Mouse (Mus musculus) cerebellum, postnatal 25 days (tissue): Measurements from ENCODE around the gene A4galt.
A peak's percentile ranks its signal among the peaks of the same experiment; 100 is the strongest.
"Not testable (repeated sequence)": the region's sequence is repeated elsewhere in the genome, so short reads cannot be mapped to it uniquely, and the experiment has no call there.

Experiments used
- DNase-seq, 2 experiments: peaks; one replicate each; pipeline ENCODE4 v3.0.0; 2021; ENCODE audit warnings: mixed read lengths in 2 of 2

Gene A4galt

DNA sequence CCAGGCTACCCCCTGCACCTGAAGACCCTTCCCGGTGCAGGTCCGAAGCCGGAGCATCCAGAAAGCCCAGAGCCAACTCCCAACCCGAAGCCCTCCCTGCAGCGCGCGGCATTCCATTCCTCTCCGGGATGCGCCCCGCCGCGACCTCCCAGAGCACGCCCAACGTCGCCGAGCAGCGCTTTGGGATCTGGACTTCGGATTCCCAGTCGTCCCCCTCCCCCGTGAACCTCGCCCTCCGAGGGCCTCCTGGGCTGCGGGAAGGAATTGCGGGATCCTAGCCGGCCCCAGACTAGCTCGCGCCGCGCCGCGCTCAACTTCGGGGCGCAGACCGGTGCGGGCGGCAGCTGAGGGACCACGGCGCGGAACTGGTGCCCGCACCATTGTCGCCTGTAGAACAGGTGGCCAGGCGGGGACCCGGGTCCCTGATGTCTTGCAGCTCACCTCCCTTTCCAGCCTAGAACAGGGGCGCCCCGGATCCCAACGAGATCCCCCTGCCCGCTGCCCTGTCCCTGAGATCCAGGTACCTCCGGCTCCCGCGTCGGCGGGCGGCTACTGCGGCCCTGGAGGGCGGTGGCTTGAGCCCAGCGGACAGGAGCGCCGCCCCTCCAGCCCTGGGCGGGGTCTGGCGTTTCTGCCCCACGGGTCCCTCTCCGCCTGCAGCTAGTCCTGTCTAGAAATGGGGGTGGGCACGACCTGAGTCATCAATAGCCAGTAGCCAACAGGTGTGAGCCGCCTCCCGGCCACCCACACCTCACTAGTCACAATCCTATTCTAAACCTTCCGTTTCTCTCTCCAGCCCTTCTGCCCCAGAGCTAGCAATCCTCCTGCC is at the start of gene A4galt:
A4galt (minus strand) TSS at position 599 of the 829 bp plus-strand sequence.
- DNase-seq = peak; percentile 13 to 14

DNA sequence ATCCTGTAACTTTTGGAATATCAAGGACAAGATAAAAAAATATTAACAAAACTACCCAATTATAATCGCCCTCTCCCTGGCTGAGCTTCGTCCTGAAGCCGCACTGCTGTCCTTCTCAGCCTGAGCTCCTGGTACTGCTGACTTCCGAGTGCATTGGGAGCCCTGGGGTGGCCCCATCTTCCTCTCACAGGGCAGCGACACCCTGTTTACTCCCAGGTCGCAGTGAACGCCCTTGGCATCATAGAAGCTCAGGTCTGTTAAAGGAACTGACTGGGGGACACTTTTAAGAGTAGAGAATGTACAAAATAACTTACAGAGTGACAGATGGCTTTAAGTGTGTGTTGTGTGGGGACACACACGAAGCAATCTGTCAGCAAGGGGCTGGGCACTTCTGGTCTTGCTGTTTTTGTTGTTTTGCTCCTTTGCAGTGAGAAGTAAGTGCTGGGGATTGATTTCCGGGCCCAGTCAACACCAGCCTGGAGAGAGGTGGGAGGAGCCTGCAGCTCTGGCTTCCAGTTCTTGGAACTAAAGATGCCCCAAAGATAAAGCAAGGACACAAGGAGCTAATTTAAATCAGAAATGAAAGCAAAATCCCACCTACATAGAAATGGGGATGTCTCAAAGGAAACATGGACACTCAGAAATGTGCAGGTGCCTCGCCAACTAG is 48.5 kb upstream of the A4galt start:
- no peak for DNase-seq

DNA sequence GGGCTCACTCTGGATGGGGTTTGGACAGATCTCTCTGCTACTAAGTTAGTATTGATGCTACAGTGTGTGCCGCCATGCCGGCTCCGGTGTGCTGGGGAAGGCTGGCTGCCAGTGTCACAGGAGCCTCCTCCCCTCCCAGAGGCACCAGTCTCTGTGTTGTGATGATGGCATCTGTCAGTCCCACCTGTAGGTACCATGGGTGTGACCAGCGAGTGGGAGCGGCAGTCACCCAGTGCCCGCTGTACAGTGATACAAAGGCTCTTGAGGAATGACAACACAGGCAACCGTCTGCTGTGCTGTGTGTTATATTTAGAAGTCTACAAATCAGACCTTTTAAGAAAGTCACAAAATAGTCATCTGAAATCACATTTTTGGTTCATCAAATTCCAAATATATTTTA is 47.9 kb upstream of the A4galt start:
- DNase-seq = no peak

DNA sequence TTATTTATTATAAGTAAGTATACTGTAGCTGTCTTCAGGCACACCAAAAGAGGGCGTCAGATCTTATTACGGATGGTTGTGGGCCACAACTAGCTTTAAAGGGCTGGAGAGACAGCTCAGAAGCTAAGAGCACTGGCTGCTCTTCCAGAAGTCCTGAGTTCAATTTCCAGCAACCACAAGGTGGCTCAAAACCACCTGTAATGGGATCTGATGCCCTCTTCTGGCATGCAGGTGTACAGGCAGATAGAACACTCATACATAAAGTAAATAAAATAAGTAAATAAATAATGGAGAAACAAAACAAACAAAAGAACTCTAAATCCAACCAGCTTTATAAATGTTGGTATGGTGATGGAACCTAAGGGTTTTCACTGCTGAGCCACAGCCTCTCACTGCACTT is 47.2 kb upstream of the A4galt start:
- no peak for DNase-seq

DNA sequence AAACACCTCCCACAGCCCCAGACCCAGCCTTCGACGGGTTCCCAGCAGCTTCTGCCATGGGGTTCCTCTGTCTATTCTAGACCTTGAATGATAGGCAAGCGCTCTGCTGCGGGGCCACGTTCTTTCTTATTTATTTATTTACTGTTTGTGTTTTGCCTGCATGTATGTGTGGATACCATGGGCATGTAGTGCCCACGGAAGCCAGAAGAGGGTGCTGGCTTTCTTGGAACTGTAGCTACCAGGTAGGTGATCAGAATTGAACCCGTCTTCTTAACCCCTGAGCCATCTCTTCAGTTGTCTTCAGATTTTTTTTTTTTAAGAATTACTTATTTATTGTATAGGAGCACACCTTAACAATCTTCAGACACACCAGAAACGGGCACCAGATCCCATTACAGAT is 46.7 kb upstream of the A4galt start:
- no peak for DNase-seq

DNA sequence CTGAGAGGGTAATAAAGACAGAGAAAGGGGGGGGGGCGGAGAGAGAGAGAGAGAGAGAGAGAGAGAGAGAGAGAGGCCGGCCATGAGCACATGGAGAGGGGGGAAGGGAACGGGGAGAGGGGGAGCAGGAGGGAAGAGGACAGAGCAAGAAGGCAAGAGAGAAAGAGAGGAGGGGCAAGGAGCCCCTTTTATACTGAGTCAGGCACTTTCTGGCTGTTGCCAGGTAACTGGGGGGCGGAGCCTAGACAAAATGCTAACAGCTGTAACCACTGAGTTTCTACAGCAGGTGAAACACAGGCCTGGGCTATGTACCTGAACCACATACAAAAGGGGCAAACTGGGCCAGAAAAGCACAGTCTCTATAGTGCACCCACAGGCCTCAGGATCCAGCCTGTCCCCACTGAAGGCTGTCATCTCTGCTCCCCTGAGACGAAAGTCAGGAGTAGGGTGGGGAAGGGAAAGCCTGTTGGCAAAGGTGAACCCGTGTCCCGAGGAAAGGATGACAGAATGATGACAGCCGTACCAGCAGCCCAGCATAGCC is 45.3 kb upstream of the A4galt start:
- DNase-seq = no peak

DNA sequence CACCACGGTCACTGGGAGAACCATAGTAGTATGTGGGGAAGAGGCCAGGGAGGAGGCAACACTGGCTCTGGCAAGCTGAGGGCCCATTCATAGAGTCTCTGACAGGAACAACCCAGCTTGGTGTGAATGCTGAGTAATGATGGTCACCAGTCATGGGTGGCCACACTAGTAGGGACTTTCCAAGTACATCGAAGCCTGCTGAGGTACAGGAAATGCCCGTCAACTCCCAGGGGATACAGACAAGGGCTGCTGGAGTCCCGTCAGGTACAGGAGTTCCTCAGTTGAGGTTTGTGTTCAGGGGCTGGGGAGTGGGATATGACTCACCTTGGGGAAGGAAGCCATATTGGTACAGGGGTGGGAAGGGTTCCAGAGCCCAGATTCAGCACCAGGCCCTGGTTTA is 44.5 kb upstream of the A4galt start:
- no peak for DNase-seq

DNA sequence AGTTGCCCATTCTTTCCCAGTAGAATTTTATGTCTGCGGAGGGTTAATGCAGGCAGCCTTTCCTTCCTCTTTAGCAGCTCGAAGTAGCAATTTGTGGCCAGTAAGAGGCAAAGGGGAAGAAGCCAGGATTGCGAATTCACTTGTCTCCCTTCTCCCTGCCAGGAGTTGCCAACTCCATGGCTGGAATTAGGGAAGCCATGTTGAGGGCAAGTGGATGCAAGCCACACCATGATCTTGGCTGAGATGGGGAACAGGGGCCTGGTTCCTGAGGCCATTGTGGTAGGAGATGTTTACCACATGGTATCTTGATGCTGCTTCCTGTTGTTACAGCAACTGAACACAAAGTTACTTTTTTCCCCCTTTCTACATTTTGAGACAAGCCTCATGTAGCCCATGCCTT is 43.4 kb upstream of the A4galt start:
- DNase-seq = no peak

DNA sequence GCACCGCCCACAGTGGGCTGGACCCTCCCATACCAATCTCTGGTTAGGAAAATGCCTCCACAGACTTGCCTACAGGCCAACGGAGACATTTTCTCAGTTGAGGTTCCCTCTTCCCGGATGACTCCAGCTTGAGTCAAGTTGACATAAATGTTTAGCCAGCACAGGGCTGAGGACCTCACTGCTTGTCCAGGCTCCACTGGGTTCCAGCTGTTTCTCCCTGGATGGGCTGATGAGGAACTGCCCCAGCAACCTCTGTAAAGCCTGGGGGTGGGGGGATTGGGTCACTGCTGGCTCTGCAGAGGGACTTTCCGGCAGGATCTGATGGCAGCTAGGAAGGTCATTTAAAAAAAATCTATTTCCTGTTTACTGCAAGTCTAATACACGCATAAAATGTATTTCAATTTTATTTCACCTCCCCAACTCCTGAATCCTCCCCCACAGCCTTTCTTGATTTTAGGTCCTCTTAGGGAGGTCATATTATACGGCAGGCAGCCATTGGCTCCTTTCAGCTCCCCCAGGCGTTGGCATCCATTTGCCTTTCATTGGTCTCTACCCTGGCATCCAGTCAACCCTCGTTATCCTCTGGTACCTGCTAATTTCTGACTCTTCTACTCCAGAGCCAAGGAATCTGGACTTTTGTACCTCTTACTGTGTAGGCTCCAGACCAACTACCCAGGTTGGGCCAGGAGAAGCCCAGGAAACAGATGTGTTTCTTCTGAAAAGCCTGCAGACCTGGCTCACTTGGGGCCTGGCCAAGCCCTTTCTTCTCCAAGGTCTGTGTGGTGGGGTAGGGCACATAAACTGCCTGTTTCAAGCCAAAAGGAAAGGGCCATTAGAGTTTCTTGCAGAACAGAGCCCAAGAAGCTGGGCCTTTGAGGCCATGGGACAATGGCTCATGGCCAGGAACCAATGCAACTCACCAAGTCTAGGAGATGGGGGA is 42.4 kb upstream of the A4galt start:
- DNase-seq = no peak

DNA sequence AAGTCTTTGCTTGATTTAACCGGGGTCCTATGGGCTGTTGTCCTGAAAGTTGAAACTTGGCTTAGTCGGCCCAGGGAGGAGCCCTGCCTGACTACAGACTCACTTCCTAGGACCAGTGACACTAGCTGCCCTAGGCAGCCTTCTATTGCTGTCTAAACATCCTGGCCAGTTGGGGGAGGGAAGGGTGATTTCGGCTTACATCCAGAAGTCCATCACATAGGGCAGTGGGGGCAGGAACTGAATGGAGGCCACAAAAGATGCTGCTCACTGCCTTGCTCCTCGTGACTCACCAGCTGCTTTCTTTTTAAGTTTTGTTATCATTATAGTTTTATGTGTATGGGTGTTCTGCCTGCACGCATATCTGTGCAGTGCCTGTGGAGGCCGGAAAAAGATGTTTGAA is 41.6 kb upstream of the A4galt start:
- no peak for DNase-seq

DNA sequence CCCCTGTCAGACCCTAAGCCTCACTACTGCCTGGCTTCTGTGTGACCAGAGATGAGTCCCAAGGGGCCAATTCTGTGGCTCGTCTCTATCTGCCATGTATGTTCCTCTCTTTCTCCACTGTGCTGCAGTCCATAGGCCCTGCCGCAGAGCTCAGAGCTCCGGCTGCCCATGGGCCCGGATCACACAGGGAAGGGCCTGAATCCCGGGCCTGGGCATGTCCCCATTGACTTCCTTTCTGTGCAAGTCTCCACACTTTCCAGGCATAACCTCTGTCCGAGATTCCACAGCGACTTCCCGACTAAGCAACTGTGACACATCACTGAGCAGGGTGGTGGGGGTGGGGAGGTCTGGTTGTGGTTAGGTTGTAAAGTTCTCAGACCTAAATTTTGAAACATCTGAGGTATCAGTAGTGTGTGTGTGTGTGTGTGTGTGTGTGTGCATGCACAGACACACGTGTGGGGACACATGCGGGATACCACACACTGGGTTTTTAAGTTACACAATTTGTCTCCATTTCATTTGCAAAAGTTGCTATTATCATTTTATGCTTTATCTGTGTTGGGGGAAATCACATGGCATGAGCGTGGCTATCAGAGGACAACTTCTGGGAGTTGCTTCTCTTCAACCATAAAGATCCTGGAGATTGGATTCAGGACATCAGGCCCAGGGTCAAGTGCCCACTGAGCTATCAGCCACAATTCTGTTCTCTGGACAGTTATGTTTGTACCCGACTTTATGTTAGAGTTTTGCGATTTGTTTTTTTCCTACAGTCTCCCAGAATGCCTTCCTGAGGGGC is 40.9 kb upstream of the A4galt start:
- no peak for DNase-seq

DNA sequence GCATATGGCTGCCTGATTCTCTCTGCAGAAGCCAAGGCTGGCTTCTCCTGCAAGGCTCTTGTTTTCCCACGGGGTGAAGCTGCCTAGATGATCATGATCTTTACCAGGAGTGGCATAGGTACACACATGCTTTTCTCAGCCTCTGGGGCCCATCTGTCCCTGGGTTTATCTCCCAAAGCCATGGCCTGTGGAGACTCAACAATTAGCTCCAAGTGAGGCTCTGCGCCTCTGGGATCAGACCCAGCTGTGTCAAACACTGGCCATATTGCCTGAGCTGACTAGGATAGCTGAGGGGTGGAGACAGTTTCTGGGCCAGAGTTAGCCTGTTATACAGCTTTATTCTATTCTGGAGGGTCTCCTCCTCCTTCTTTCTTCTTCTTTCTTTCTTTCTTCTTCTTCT is 39.3 kb upstream of the A4galt start:
- DNase-seq = no peak

DNA sequence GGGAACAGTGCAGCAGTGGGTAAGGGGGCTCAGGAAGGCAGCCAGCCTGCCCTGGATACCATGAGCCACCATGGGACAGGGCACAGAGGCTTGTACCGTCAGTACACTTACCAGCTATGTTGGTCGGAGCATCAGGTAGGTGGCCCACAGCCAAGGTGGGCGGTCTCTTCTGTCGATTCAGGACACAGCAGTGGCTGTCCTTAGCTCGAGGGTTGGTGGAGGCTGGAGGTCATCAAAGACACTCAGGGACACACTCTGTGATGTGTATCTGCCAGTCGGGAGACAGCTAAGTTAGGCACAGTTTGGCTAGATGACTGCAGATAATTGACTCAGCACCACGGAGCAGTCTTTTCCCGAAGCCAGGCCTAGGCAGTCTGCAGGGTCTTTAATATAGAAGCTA is 33.3 kb upstream of the A4galt start:
- DNase-seq = no peak

DNA sequence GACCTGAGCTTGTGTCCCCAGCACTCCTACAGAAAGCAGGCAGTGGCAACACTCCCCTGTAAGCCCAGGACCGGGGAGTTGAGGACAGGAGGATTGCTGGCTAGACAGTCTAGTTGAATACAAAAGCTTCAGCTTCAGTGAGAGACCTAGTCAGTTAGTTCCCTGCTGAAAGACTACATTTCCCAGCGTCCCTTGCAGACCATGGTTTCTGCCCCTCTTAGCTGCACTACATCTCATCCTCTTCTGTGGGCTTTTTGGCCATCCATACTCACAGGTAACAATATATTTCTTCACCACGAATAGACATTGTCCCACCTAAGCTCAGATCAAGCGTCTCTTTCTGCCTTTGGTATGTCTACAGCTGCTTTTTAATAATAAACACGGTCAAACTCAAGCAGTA is 30.8 kb upstream of the A4galt start:
- no peak for DNase-seq

DNA sequence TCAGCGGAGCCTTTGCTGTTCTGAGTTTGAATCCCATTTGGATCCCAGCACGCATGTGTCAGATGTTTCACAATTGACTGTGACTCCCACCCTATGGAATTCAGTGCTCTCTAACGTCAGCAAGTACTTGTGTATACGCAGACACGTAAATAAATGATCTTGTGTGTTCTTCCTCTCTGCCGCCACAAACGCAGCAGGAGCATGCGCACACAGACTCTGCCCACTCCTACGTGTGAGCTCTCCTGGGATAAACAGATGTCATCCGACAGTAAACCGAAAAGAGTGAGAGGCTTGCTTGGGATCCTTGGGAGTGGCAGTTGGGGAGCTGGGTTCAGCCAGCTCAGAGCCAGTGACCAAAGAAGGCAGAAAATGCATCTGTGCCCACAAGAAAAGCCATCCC is 29.7 kb upstream of the A4galt start:
- no peak for DNase-seq

DNA sequence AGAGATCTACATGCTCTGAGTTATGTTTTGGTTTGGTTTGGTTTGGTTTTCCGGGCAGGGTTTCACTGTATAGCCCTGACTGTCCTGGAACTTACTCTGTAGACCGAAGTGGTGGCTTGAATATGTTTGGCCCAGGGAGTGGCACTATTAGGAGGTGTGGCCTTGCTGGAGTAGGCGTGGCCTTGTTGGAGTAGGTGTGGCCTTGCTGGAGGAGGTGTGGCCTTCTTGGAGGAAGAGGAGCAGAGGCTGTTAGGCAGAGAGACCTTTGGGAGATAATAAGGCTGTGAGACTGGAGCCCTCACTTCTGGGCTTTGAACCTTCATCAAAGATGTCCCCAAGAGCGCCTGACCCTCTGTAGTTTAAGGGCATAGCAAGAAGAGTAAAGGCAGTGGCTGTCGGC is 27.0 kb upstream of the A4galt start:
- no peak for DNase-seq

DNA sequence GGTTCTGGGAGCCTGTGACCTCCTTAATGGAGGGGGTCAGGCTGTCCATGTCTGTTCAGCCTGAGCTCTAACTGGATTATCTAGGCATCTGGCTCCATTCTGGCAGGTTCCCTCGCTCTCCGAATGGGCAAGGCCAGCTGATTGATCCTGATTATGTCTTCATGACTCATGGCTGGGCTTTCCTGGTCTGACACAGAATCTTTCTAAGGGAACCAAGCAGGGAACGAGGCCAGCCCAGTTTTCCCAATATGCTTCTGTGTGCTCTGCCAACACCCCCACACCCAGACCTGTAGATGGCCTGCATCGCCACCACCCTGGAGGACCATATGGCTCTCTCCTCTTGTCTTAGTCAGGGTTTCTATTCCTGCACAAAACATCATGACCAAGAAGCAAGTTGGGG is 25.9 kb upstream of the A4galt start:
- DNase-seq = peak; percentile 64 to 77

DNA sequence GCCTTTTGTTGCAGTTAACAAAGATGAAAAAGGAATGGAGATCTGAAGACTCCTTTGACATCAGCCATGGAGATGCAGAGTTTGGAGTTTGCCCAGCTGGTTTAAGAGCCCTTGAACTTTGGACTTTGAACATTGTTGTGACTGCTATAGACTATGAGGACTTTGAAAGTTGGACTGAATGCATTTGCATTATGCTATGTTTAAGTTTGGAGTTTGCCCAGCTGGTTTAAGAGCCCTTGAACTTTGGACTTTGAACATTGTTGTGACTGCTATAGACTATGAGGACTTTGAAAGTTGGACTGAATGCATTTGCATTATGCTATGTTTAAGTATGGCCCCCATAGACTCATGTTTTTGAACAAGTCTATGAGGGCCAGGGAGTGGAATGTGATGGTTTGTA is 22.7 kb upstream of the A4galt start:
- DNase-seq = not testable (repeated sequence)

DNA sequence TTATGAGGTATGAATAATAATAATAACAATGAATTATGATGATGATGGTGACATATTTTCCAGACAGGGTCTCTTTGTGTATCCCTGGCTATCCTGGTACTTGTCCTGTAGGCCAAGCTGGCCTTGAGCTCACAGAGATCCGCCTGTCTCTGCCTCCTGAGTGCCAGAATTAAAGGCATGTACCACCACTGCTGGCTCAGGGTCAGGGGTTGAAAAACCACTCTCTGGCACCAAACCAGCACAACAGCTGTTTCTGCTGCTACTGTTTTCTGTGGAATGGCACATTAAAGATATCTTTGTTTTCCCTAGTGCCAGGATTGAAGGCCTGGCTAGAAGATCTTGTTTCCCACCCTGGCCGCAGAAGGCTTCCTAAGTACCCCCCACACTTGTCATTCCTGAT is 21.4 kb upstream of the A4galt start:
- DNase-seq = no peak

DNA sequence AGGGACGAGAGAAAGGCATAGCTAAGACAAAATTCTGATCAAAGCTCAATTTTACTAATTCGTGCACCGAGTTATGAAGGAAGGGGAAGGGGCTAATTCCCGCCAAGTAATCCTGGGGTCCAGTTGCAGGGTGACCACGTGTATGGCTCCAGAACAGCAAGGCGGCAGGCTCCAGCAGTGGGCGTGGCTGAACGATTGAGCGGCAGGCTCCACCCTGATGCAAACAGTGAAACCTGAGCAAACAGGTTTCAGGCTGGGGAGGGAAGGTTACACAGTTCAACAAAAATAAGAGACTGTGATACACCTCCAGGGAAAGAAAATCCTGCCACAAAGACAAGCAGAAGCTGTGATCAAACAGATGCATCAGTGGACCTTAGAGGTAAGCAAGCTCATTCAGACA is 19.6 kb upstream of the A4galt start:
- not testable (repeated sequence) for DNase-seq

DNA sequence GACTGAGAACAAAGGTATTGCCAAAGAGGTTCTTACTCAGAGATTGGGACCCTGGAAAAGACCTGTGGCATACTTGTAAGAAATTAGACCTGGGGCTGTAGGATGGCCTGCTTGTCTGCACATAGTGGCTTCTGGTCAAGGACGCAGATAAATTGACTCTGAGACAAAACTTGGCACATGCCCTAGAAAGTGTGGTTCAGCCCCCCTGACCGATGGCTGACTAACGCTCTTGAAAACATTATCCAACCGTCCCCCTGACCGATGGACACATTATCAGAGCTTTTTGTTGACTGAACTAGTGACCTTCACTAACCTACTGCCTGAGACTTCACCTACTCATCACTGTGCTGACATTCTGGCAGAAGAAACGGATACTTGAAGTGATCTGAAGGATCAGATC is 18.4 kb upstream of the A4galt start:
- DNase-seq = not testable (repeated sequence)

DNA sequence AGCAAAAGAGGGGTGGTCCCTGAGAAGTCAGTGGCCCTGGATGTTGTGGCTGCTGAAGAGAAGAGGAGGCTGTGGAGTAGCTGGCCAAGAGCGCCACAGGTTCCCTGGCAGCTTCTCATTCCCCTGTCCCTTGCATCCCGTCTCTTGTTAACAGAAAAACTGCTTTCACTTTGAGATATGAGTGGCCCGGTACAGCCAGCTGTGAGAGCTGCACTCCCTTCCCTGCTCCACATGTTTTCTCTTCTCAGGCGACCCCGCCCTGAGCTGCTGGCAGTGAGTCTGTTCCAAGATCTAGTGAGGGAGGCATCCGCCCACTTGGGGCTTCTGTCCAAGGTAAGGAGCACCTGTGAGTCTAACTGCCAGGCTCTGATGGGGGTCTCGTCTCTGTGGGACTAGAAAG is 16.9 kb upstream of the A4galt start:
- DNase-seq = peak in 1 of 2 experiments; percentile 23
